Mouse (Mus musculus) kidney, embryonic 14.5 days (tissue): Measurements from ENCODE around the gene Man2b1. TPM values are rescaled to one million over a fixed set of nuclear protein-coding genes. Genes with fewer than 3 reads are reported as not detected.

Experiments
- ATAC-seq: fragments of 200-750 bp; cut with Nextera tagmentation; 2 replicates; pipeline ENCODE4 v1.8.0; 2017; ENCODE audit warnings: moderate number of reproducible peaks, mild to moderate bottlenecking, moderate TSS enrichment, moderate library complexity; ENCODE audit not compliant: low FRiP score, low TSS enrichment
- H3K27ac ChIP-seq: fragments of 300-500 bp; sonication (generic); 2 replicates; pipeline ENCODE4 v1.5.1; 2014; ENCODE audit warnings: low read depth, mild to moderate bottlenecking, low read length, moderate library complexity, mixed read lengths
- H3K27me3 ChIP-seq: fragments of 300-500 bp; sonication (generic); 2 replicates; pipeline ENCODE4 v1.6.1; 2014; ENCODE audit warnings: mild to moderate bottlenecking, low read length; ENCODE audit not compliant: control insufficient read depth, insufficient read depth
- H3K36me3 ChIP-seq: fragments of 300-500 bp; sonication (generic); 2 replicates; pipeline ENCODE4 v1.6.1; 2014; ENCODE audit warnings: low read length, mixed read lengths; ENCODE audit not compliant: control insufficient read depth, insufficient read depth
- H3K4me1 ChIP-seq: fragments of 300-500 bp; sonication (generic); 2 replicates; pipeline ENCODE4 v1.6.1; 2014; ENCODE audit warnings: low read length, mixed read lengths; ENCODE audit not compliant: control insufficient read depth, insufficient read depth
- H3K4me2 ChIP-seq: fragments of 300-500 bp; sonication (generic); replicated peaks from 2 replicates; pipeline ENCODE4 v1.6.1; 2014; ENCODE audit warnings: low read depth, mild to moderate bottlenecking, low read length
- H3K4me3 ChIP-seq: fragments of 300-500 bp; sonication (generic); 2 replicates; pipeline ENCODE4 v1.5.1; 2014; ENCODE audit warnings: mild to moderate bottlenecking, low read length
- H3K9ac ChIP-seq: fragments of 300-500 bp; sonication (generic); 2 replicates; pipeline ENCODE4 v1.6.1; 2014; ENCODE audit warnings: low read depth, mild to moderate bottlenecking, low read length, moderate library complexity
- H3K9me3 ChIP-seq: fragments of 300-500 bp; sonication (generic); 2 replicates; pipeline ENCODE4 v1.6.1; 2016; ENCODE audit warnings: low read length; ENCODE audit not compliant: control insufficient read depth
- WGBS: fragments of 180-500 bp; shearing (Covaris S2); extraction: QIAGEN DNeasy Blood & Tissue Kit; methylation state at CpG from one replicate; pipeline ENCODE4 v1.1.7; 2014; 5-methylcytosine and 5-hydroxymethylcytosine counted together
- polyA plus RNA-seq: library from polyadenylated mRNA; unstranded; fragments of >200 nt; fragmentation: Nextera tagmentation; extraction: Ambion mirVana; gene quantifications from 2 replicates; pipeline ENCODE4 v1.2.1, GENCODE M21; 2014

Man2b1 gene
- polyA plus RNA-seq, result 23.3 and 33.9 TPM in 2 replicates

DNA sequence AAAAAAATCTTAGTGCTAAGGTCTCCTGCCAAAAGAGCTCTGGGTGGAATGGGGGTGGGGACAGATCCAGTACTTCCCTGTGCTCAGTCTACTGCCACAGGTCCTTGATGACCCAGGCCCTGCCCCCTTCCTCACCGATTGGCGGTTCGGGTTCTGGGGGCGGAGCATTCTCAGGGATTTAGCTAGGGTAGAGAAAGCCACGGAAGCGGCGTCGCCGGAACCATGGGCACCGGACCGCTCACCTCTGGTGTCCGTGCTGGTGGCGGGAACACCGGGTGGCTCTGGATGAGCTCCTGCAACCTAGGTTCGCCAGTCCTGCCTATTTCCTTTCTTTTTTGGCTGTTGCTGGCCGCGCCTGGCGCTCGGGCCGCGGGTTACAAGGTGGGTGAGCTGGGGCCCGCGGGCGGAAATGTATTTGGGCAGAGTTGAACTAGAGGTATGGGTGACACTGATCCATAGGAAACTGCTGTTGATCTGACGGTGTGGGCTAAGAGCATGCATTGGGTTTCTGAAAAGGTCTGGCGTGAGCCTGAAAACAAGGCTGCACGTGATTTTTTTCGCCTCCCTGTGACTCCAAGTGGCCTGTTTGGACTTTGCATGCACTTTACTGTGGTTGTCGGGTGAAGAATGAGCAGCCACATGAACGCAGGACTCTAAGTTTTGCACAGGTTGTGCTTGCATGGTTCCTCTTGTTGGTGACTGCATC lies at the start of gene Man2b1:
Man2b1 (plus strand) TSS at position 163 of the 706 bp plus-strand sequence.
- Histone ChIP-seq H3K27ac (no peak within 1 kb of the TSS), H3K4me1 (peaks cover 11% of the 10 kb centered on the region; the same call in 1 of the 2 replicates), H3K4me3 (peak within 1 kb of the TSS; percentile 64), H3K9ac (peak within 1 kb of the TSS; percentile 67), H3K9me3 (no peaks in the 10 kb centered on the region), H3K36me3 (peaks cover 27% of the 10 kb centered on the region), H3K4me2 (peak within 1 kb of the TSS; percentile 81), H3K27me3 (no peaks in the 10 kb centered on the region)
- WGBS, result under 1% methylated on average over 30 of the region's 30 CpGs
- ATAC-seq, result peak; percentile 89

DNA sequence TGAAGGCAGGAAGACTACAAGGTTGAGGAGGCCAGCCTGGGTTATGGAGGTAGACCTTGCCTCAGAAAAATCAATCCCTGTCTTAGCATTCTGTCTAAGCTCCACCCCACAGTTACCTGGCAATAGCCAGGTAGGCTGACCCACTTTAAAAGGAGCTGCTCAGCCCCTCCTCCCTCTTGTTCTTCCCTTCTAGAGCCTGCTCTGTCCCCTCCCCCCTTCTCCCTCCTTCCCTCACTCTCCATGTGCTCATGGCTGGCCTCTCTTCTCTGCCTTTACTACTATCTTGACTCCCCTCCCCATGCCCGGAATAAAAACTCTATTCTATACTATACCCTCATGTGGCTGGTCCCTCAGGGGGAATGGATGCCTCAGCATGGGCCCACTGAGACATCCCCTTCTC lies 49.2 kb upstream of the Man2b1 start:
- peaks cover 13% of the 10 kb centered on the region for H3K4me1 ChIP-seq
- WGBS, result 71% methylated on average over 1 of the region's 1 CpGs
- H3K36me3 ChIP-seq, result peaks cover 42% of the 10 kb centered on the region
- no peak overlapping the region for H3K4me2 ChIP-seq
- no peak overlapping the region for H3K4me3 ChIP-seq
- no peak for ATAC-seq
- no peaks in the 10 kb centered on the region for H3K27me3 ChIP-seq
- no peak overlapping the region for H3K9ac ChIP-seq
- no peak overlapping the region for H3K27ac ChIP-seq
- no peaks in the 10 kb centered on the region for H3K9me3 ChIP-seq

DNA sequence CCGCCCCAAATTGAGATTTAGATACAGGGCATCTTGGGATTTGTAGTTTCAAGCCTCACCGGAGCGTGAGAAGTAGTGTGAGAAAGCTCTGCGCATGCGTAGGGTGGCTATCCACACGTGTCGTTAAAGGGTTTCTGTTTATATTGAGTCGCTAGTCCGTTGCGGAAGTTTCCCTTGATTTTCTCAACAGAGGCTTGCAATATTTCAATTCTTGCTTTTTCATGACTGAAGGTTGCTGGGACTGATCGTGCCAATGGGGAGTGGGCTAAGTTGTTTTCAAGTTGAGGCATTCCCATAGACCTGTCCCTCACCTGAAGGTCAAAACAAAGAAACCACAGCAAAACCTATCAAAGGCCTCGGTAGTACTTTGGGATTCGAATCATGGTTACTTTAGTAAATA lies 48.3 kb upstream of the Man2b1 start:
- Histone ChIP-seq H3K27ac (no peak overlapping the region; the same call in 1 of the 2 replicates), H3K9me3 (no peaks in the 10 kb centered on the region), H3K4me2 (peak overlapping the region; percentile 84), H3K4me1 (peaks cover 13% of the 10 kb centered on the region; the same call in 1 of the 2 replicates), H3K27me3 (no peaks in the 10 kb centered on the region), H3K9ac (peak overlapping the region; percentile 84), H3K4me3 (peak overlapping the region; percentile 89), H3K36me3 (peaks cover 36% of the 10 kb centered on the region)
- 3% methylated on average over 13 of the region's 13 CpGs for WGBS
- no peak for ATAC-seq

DNA sequence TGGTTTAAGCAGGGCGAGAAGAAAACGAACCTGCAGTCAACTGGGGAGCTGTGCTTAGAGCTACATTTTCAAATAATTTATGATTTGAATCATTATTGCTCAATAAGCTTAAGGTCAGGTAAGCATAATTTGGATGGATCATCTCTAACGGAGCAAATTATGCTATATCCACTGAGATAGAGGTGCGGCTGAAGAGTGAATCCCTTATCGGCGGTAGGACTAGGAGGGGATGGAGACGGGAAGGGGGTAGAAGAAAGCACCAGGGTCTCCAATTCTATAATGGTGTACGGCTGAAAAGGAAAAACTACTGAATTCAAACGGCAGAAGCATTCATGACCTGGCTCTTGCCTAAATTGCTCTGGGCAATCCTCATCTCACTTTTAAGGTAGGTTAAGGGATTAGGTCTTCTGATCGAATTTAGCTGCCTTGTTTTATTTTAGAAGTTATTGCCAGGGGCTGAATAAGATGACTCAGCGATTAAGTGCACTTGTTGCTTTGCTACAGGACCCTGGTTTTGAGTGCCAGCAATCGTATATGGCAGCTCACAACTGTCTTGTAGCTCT lies 47.8 kb upstream of the Man2b1 start:
- Histone ChIP-seq H3K36me3 (peaks cover 36% of the 10 kb centered on the region), H3K4me3 (peak overlapping the region; percentile 89), H3K27ac (peak overlapping the region; percentile 96), H3K9ac (peak overlapping the region; percentile 84), H3K27me3 (no peaks in the 10 kb centered on the region), H3K4me2 (peak overlapping the region; percentile 84), H3K4me1 (peaks cover 13% of the 10 kb centered on the region; the same call in 1 of the 2 replicates), H3K9me3 (no peaks in the 10 kb centered on the region)
- ATAC-seq, result no peak
- 5% methylated on average over 12 of the region's 12 CpGs for WGBS

DNA sequence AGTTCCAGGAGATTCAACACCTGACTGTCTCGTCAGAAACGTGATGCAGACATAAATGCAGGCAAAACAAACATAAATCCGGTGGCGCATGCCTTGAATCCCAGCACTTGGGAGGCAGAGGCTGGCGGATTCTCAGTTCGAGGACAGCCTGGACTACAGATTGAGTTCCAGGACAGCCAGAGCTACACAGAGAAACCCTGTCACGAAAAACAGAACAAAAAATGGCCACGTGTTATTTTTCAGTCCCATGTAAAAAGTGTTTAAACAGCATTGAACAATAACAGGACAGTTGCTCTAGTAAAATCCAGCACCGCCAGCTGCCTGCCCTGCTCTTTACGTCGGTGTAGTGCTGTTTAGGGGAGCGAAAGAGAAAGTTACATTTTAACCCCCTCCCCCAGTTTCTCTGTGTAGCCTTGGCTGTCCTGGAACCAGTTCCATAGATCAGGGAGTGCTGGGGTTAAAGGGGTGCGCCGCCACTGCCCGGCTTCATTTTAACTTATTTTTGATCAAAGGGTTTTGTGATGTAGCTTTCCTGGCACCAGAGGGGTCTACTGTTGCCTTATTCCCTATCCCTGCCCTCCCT lies 47.3 kb upstream of the Man2b1 start:
- H3K9ac ChIP-seq, result peak overlapping the region; percentile 84
- ATAC-seq, result no peak
- no peaks in the 10 kb centered on the region for H3K27me3 ChIP-seq
- H3K27ac ChIP-seq, result peak overlapping the region; percentile 96
- H3K4me3 ChIP-seq, result peak overlapping the region; percentile 89
- no peaks in the 10 kb centered on the region for H3K9me3 ChIP-seq
- H3K4me1 ChIP-seq, result peaks cover 13% of the 10 kb centered on the region; the same call in 1 of the 2 replicates
- WGBS, result 1% methylated on average over 15 of the region's 15 CpGs
- H3K36me3 ChIP-seq, result peaks cover 37% of the 10 kb centered on the region
- peak overlapping the region; percentile 84 for H3K4me2 ChIP-seq

DNA sequence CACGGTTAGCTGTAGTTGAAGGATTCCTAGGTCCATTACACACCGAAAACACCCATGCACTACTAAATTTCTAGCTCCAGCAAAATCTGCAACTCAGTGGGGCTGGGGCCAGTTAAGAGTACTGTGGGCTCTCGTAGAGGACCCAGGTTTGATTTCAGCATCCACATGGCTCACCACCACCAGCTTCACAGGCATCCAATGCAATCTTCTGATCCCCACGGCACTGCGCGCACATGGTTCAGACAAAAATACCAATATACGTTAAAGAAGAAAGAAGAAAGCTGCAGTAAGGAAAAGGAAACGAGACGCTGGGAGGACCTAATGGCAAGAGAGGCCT lies 46.7 kb upstream of the Man2b1 start:
- H3K4me1 ChIP-seq, result peaks cover 13% of the 10 kb centered on the region; the same call in 1 of the 2 replicates
- no peaks in the 10 kb centered on the region for H3K27me3 ChIP-seq
- peak; percentile 30; the same call in 1 of the 2 replicates for ATAC-seq
- H3K27ac ChIP-seq, result peak overlapping the region; percentile 96
- H3K4me2 ChIP-seq, result peak overlapping the region; percentile 84
- no peaks in the 10 kb centered on the region for H3K9me3 ChIP-seq
- peaks cover 38% of the 10 kb centered on the region for H3K36me3 ChIP-seq
- H3K4me3 ChIP-seq, result peak overlapping the region; percentile 89
- H3K9ac ChIP-seq, result peak overlapping the region; percentile 84
- WGBS, result 0% methylated on average over 9 of the region's 9 CpGs

DNA sequence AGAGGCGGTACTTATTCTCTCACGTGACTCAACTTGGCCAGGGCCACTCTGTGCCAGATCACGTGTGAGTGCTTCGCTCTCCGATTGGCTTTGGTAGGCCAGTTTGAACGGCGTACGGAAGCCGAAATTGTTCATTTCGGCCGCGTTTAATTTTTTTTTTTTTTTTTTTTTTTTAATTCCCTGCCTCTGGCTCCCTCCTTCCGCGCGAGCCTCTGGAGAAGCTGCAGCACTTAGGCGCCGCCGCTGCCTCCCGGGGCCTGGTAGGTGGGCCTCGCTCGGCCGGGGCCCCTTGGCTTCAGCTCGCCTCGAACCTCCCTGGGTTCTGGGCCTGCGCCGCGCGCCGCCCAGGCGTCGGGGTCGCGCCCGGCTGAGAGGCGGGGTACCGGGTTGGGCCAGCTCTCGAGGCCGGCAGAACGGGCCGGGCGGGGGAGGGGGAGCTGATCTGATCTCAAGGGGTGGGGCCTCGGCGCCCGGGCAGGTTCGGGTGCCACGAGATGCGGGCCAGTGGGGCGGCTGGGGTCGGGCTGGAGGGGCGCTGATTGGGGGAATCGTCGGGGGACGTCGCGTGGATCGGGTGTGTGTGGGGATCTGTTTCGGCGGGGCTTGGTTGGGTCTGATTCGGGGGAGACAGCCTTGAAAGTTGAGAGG lies 46.2 kb upstream of the Man2b1 start, which contains the start of gene Tnpo2:
Tnpo2 (plus strand) TSS at position 198 of the 648 bp plus-strand sequence.
- Histone ChIP-seq H3K4me3 (peak within 1 kb of the TSS; percentile 89), H3K27ac (peak within 1 kb of the TSS; percentile 96), H3K4me1 (peaks cover 13% of the 10 kb centered on the region; the same call in 1 of the 2 replicates), H3K9ac (peak within 1 kb of the TSS; percentile 84), H3K36me3 (peaks cover 38% of the 10 kb centered on the region), H3K9me3 (no peaks in the 10 kb centered on the region), H3K27me3 (no peaks in the 10 kb centered on the region), H3K4me2 (peak within 1 kb of the TSS; percentile 86)
- peak; percentile 92 for ATAC-seq
- WGBS, result under 1% methylated on average over 59 of the region's 59 CpGs

DNA sequence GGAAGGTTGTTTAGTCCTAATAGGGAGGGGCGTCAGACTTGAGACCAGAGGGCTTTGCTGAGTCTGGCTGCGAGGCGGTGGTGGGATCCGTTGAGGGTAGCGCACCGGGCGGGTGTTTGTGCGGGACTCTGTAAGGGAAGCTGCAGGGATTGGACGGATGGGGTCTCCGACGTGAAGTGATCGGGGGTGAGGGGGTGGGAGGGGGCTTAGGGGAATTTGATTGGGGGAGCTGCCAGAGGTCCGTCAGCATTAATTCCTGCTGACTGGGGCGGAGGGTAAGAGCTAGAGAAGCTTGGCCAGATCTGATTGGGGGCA lies 45.7 kb upstream of the Man2b1 start:
- ATAC-seq, result peak; percentile 67; the same call in 1 of the 2 replicates
- H3K4me3 ChIP-seq, result peak overlapping the region; percentile 89
- peaks cover 13% of the 10 kb centered on the region; the same call in 1 of the 2 replicates for H3K4me1 ChIP-seq
- H3K36me3 ChIP-seq, result peaks cover 38% of the 10 kb centered on the region
- peak overlapping the region; percentile 84 for H3K9ac ChIP-seq
- H3K27ac ChIP-seq, result peak overlapping the region; percentile 96
- WGBS, result 2% methylated on average over 14 of the region's 14 CpGs
- peak overlapping the region; percentile 86 for H3K4me2 ChIP-seq
- no peaks in the 10 kb centered on the region for H3K27me3 ChIP-seq
- H3K9me3 ChIP-seq, result no peaks in the 10 kb centered on the region
